Mouse (Mus musculus): Measurements from ENCODE around the gene Gpha2.

Gene Gpha2

GRCm38 (mm10) chr19:6241274-6242107, 15.3 kb downstream of the Gpha2 start, which contains the start of gene Atg2a:
Gene Atg2a (plus strand): TSS chr19:6241668.
- in situ Hi-C loops (cut with MboI), result no loop called here

- in situ Hi-C loops (cut with MboI), result no loop called here
These were observed 16.1 kb downstream of the Gpha2 start for GRCm38 (mm10) chr19:6242281-6242680.

GRCm38 (mm10) chr19:6243226-6243625, 17.0 kb downstream of the Gpha2 start:
- in situ Hi-C loops (cut with MboI), result no loop called here

- in situ Hi-C loops (cut with MboI), result no loop called here
These were observed 19.6 kb downstream of the Gpha2 start for GRCm38 (mm10) chr19:6245806-6246205.

GRCm38 (mm10) chr19:6247526-6248300, 21.5 kb downstream of the Gpha2 start:
- in situ Hi-C loops (cut with MboI), result no loop called here

- in situ Hi-C loops (cut with MboI), result no loop called here
These were observed 26.8 kb downstream of the Gpha2 start for GRCm38 (mm10) chr19:6253021-6253420.

GRCm38 (mm10) chr19:6260428-6260827, 34.2 kb downstream of the Gpha2 start:
- in situ Hi-C loops (cut with MboI), result no loop called here

GRCm38 (mm10) chr19:6260946-6261345, 34.8 kb downstream of the Gpha2 start:
- in situ Hi-C loops (cut with MboI), result no loop called here

GRCm38 (mm10) chr19:6261379-6261778, 35.2 kb downstream of the Gpha2 start:
- in situ Hi-C loops (cut with MboI), result no loop called here

- in situ Hi-C loops (cut with MboI), result no loop called here
These were observed 36.0 kb downstream of the Gpha2 start for GRCm38 (mm10) chr19:6262222-6262621.

- in situ Hi-C loops (cut with MboI), result no loop called here
These were observed 36.8 kb downstream of the Gpha2 start for GRCm38 (mm10) chr19:6262839-6263433.

- in situ Hi-C loops (cut with MboI), result no loop called here
These were observed 38.0 kb downstream of the Gpha2 start for GRCm38 (mm10) chr19:6264200-6264599.

- in situ Hi-C loops (cut with MboI), result no loop called here
These were observed 38.8 kb downstream of the Gpha2 start for GRCm38 (mm10) chr19:6264945-6265344.

GRCm38 (mm10) chr19:6265727-6266182, 39.6 kb downstream of the Gpha2 start:
- in situ Hi-C loops (cut with MboI), result no loop called here

GRCm38 (mm10) chr19:6267306-6268169, 41.4 kb downstream of the Gpha2 start:
- in situ Hi-C loops (cut with MboI), result no loop called here

- in situ Hi-C loops (cut with MboI), result no loop called here
These were observed 42.0 kb downstream of the Gpha2 start for GRCm38 (mm10) chr19:6268170-6268528.

- in situ Hi-C loops (cut with MboI), result no loop called here
These were observed 42.5 kb downstream of the Gpha2 start for GRCm38 (mm10) chr19:6268670-6269132.

- in situ Hi-C loops (cut with MboI), result loop anchor here (5.0 kb wide), 1 partner anchor 37 kb away; the partner anchor contains the start of gene Cdc42bpg
These were observed 43.8 kb downstream of the Gpha2 start for GRCm38 (mm10) chr19:6269798-6270475.

GRCm38 (mm10) chr19:6270661-6271060, 44.5 kb downstream of the Gpha2 start:
- in situ Hi-C loops (cut with MboI), result loop anchor here (5.0 kb wide), 1 partner anchor 37 kb away; the partner anchor contains the start of gene Cdc42bpg

- in situ Hi-C loops (cut with MboI), result loop anchor here (5.0 kb wide), 1 partner anchor 36 kb away; the partner anchor contains the start of gene Cdc42bpg
These were observed 45.0 kb downstream of the Gpha2 start for GRCm38 (mm10) chr19:6271206-6271605.
